In the genomic region with DNA sequence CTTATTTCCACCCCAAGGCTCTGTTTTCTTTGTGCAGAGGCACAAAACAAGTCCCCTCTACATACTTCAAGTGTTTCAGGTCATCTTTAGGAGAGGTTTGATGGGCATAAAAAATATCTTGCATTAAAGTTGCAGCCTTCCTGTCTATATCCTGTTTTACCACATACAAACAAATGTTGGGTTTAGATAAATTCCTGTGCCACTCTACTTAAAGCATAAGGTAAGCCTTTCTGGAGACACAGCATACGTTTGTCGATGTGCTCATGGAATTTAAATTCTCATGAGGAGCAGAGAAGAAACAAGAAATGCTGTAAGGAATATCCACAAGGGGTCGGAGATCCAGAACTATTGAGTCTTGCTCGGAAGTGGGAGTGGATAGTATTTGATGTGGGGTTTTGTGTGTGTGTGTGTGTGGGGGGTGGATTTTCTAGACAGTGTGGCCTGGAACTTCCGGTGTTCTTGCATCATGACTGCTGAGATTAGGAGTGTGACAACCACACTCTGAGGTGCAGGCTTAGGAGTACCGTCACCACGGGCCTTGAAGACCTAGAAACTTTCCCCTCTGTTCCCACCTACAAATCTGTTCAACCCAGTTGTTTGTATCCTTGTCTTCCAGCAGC, we compare ENCODE assay signal across 7 mouse cellular contexts. TPM values are rescaled to one million over a fixed set of nuclear protein-coding genes. Genes with fewer than 3 reads are reported as not detected.
DNase-seq lines count a peak whose midpoint lies in the region; ATAC-seq lines count a peak whose summit lies in the region.

No protein-coding gene starts in this region.

- no peaks in the 10 kb centered on the region for H3K27me3 ChIP-seq in hindbrain, embryonic 10.5 days (ENCODE audit: insufficient read depth, poor library complexity, severe bottlenecking)

- H3K4me1 ChIP-seq in hindbrain, embryonic 10.5 days (replicated peaks): peaks cover 23% of the 10 kb centered on the region

- peak overlapping the region; percentile 46 for H3K4me3 ChIP-seq in hindbrain, embryonic 10.5 days

- DNase-seq in B cell, adult 2 months: peak; percentile 16 to 30
- DNase-seq in CD4-positive, CD25-positive, alpha-beta regulatory T cell, adult 2 months (ENCODE audit: low read depth, low spot score): peak; percentile 86
- DNase-seq in hindbrain, embryonic 10.5 days (ENCODE audit: low spot score): no peak
- peak; percentile 23 for DNase-seq in thymus, postnatal 4 days
- DNase-seq in embryo, embryonic 9.5 days (ENCODE audit: extremely low spot score): no peak
- no peak for DNase-seq in left cerebral cortex, adult 9 months (ENCODE audit: low spot score in 2 of 2)

- peaks cover 37% of the 10 kb centered on the region for H3K36me3 ChIP-seq in hindbrain, embryonic 10.5 days

- peak; percentile 35 for ATAC-seq in megakaryocyte, adult 5-6 weeks (ENCODE audit: poor library complexity, severe bottlenecking)

- no peak overlapping the region for H3K27ac ChIP-seq in hindbrain, embryonic 10.5 days

- 88% methylated on average over 7 of the region's 7 CpGs for WGBS in hindbrain, embryonic 10.5 days

- H3K9me3 ChIP-seq in hindbrain, embryonic 10.5 days: no peaks in the 10 kb centered on the region

RNA-seq across cellular contexts. Expression of a gene that starts 1.7 kb away (rescaled TPM):
- 13.4 and 17.2 TPM in 2 replicates for polyA plus RNA-seq in hindbrain, embryonic 10.5 days (2016; fragmentation: Nextera tagmentation; extraction: Ambion mirVana)
- total RNA-seq in megakaryocyte, adult 5-6 weeks (2015): 3.3 and 3.8 TPM in 2 replicates
- total RNA-seq in megakaryocyte, adult 5-6 weeks (2017): 4.4 and 5.0 TPM in 2 replicates

RNA-seq across cellular contexts. Expression of a gene that starts 1.7 kb away (rescaled TPM):
- polyA plus RNA-seq in hindbrain, embryonic 10.5 days (2016; fragmentation: Nextera tagmentation; extraction: Ambion mirVana): 79.2 and 94.1 TPM in 2 replicates
- 51.3 and 61.3 TPM in 2 replicates for total RNA-seq in megakaryocyte, adult 5-6 weeks (2015)
- total RNA-seq in megakaryocyte, adult 5-6 weeks (2017): 68.0 and 72.8 TPM in 2 replicates

RNA-seq across cellular contexts. Expression of a gene that starts 6.6 kb away (rescaled TPM):
- 2.1 and 2.9 TPM in 2 replicates for polyA plus RNA-seq in hindbrain, embryonic 10.5 days (2016; fragmentation: Nextera tagmentation; extraction: Ambion mirVana)
- 77.5 and 85.2 TPM in 2 replicates for total RNA-seq in megakaryocyte, adult 5-6 weeks (2015)
- 103 and 115 TPM in 2 replicates for total RNA-seq in megakaryocyte, adult 5-6 weeks (2017)

RNA-seq across cellular contexts. Expression of a gene that starts 11.3 kb away (rescaled TPM):
- polyA plus RNA-seq in hindbrain, embryonic 10.5 days (2016; fragmentation: Nextera tagmentation; extraction: Ambion mirVana): 0.95 and 1.3 TPM in 2 replicates
- 1.1 and 4.4 TPM in 2 replicates for total RNA-seq in megakaryocyte, adult 5-6 weeks (2015)
- not detected in 2 replicates for total RNA-seq in megakaryocyte, adult 5-6 weeks (2017)

RNA-seq across cellular contexts. Expression of a gene that starts 24.7 kb away (rescaled TPM):
- polyA plus RNA-seq in hindbrain, embryonic 10.5 days (2016; fragmentation: Nextera tagmentation; extraction: Ambion mirVana): 9.9 and 24.3 TPM in 2 replicates
- 0.04 TPM in 1 of 2 replicates, not detected in the other for total RNA-seq in megakaryocyte, adult 5-6 weeks (2015)
- total RNA-seq in megakaryocyte, adult 5-6 weeks (2017): not detected in 2 replicates

Comparison
In these comparisons a context has a peak if more than half of its experiments do, and no peak if none do; other contexts are left out.
1. DNase-seq: peak in B cell, adult 2 months (2 of 2), CD4-positive, CD25-positive, alpha-beta regulatory T cell, adult 2 months (single experiment) and thymus, postnatal 4 days (single experiment); none in hindbrain, embryonic 10.5 days (single experiment), embryo, embryonic 9.5 days (single experiment) and left cerebral cortex, adult 9 months (0 of 2).